Mouse (Mus musculus) left cerebral cortex, adult 11 months (tissue): ENCODE measurements around the gene Lrmda.
A peak's percentile ranks its signal among the peaks of the same experiment; 100 is the strongest.

Experiments used
- DNase-seq: peaks from one replicate; pipeline ENCODE4 v3.0.0; 2022; ENCODE audit warnings: low spot score

The Lrmda gene

DNA sequence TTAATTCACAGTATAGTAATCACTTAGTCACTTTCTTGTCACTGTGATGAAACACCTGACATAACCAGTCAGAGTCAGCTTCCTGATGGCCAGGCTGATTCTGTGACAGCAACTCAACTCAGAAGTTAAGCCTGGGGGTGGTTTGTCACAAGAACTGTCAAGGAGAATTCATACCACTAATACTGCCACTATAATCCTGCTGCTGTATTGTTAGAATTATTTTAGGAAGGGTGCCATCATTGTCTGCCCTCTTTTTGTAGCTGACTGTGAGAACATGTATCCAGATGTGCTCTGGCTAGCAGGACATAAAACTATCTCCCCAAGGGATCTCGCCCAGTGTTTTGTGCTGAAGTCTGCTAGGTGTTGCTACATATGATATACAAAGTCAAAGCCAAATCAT is 882.6 kb downstream of the Lrmda start:
- no peak for DNase-seq

GRCm38 (mm10) chr14:22902914-22903313 is 883.4 kb downstream of the Lrmda start:
- DNase-seq: no peak

DNA sequence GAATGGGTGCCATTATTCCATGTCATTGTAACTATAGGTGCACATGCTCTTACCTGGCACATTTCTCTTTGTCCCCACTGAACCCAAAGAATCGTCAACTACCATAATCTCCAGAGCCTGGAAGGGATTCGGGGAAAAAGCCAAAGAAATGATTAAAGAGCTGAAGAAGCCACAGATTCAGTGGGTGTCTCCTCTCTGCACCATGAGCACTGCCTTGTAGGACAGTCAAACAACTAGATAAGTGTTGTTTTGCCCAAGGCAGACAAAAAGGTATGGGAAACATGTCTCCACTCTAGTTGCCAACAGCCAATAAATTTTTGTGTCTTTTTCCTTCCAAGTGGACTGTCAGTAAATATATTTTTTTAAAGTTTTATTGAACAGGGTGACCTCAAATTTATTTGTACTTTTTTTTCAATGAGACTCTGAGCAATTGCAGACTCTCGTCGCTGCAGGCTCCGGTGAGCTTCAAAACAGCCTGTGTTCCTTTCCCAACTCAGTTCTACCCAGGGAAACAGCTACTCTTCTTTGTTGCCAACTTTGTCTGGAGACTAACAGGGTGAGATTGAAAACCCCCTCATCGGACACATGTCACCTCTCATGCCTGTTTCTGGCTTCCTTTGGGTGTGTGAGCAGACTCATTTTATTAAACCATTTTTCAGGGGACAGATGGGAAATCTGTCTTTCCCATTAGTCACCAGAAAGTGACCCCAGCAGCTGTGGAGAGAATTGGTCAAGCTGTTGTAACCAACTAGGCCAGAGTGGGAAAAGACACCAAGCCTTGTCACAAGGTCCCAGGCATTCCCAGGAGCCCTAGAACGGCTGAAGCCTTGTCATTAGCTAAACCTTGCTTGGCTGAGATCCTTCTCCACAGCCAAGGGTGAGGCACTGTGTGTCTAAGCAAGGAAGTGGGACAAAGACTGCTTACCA is 886.5 kb downstream of the Lrmda start:
- DNase-seq: no peak

DNA sequence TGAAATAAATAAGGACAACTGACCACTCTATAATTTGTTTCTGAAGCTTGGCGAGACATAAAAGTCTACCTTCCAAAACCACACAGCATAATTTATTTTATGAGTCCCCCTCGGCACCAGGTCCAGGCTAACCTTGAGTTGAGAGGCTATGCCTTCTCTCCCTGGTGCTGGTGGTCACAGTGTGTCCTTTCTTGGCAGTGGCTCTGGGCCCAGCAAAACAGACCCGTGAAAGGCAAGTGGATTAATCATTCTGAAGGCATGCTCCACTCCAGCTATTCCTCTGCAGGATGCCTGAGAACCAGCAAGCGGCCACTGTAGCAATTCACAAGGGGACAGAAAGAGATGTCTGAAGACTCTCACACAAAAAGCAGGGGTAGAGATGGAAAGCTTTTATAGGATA is 887.2 kb downstream of the Lrmda start:
- DNase-seq: peak; percentile 9

- no peak for DNase-seq
These were observed 887.7 kb downstream of the Lrmda start for GRCm38 (mm10) chr14:22907221-22907620.

- no peak for DNase-seq
These were observed 888.5 kb downstream of the Lrmda start for GRCm38 (mm10) chr14:22908006-22908405.

DNA sequence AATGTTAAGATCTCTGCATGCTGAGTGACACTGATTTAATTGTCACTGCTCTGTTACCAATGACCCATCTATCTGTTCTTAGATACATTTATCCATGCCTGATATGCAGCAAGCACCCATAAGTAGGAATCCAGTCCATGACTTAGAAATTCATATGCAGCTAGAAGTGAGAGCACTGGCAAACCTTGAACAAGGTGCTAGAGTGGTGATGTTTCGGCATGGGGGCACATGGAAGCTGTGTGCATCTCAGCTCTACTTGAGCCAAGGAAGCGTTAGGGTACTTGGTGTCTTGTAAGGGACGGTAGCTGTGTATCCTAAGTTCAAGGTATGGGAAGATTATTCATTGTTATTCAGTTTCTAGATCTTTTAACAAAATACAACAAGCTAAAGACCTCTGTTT is 896.0 kb downstream of the Lrmda start:
- DNase-seq: no peak

DNA sequence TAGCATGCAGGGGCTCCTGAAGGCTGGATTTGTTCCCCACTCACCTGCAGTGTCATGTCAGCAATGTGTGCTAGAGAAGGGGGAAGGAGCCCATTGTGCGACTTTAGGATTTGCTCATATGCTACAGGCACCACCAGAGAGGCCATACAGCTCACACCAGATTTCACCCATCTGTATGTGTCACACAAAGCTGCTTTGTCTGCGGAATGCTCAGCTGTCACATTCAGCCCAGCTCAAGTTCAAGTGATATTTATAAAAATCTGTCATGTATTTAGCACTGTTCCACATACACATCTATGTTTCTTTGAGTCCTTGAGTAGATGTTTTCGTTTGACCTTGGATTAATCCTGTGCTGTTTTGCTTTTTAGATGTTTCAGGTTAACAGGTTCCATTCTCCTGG is 899.0 kb downstream of the Lrmda start:
- no peak for DNase-seq

DNA sequence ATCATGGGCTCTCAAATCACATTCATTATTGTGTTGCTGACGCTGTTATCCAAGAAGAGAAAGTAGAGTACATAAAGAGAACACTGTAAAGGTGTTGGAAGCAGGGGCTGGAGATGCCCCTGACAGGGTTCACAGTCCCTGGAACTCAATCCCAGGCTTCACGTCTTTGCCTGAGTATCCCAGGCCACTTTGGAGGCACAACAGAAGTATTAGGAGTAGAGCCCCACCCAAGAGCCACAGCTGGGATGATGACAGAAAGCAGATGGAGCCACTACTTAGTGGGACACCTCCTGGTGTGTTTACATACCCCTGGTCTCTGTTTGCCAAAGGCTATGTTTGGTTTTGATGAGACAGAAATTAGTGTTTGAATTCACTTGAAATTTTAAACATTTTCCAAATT is 899.4 kb downstream of the Lrmda start:
- no peak for DNase-seq

- no peak for DNase-seq
These were observed 901.6 kb downstream of the Lrmda start for GRCm38 (mm10) chr14:22921152-22921551.

- DNase-seq: no peak
These were observed 902.3 kb downstream of the Lrmda start for GRCm38 (mm10) chr14:22921796-22922195.

- no peak for DNase-seq
These were observed 903.1 kb downstream of the Lrmda start for GRCm38 (mm10) chr14:22922571-22922970.

DNA sequence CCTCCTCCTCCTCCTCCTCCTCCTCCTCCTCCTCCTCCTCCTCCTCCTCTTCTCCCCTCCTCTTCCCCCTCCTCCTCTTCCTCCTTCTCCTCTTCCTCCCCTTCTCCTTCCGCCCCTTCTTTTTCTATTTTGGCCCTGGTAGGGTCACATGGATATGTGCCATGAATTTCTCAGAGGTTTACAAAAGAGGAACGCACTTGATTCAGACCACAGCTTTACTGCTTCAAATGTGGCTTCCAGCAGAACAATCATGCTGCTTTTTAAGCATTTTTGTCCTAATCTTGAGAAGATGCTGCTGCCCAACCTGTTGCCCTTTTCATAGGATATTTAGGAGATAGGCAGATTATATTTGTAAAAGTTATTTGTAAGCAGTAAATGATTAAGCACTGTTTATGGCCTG is 903.7 kb downstream of the Lrmda start:
- DNase-seq: no peak

DNA sequence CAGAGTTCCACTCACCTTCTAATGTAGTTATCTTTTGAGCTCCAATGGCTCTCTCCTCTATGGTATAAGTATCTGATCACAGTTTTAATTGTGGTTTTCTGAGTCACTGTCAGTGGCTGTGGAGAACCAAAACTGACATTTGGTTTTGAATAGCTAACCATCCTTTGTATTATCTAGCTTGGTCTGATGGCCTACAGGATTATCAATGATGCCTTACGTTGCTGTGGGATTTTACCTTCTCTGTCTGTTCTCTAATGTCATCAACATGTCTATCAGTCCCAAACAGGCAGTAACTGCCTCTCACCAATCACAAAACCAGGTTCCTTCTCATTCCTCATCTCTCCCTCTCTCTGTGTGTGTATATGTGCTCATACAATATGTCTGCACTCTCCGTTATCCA is 908.8 kb downstream of the Lrmda start:
- no peak for DNase-seq

GRCm38 (mm10) chr14:22928683-22929082 is 909.2 kb downstream of the Lrmda start:
- no peak for DNase-seq

DNA sequence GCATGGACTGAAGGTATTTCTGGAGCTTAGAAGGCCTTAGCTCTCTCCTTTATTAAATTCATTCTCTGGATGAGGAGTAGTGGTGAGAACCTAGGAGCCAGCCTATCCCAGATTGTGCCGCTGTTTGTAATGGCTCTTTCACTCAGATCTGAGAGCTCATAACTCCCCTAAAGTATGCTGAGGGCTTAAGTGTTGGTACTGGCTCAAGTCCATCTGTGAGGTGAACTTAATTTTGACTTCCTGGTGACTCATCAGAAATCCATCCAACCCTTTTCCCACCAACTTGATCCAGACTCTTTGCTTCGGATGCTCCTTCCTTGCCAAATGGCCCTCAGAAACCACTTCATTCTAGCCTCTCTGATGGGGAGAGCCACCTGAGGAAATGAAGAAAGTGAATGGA is 910.1 kb downstream of the Lrmda start:
- DNase-seq: no peak

DNA sequence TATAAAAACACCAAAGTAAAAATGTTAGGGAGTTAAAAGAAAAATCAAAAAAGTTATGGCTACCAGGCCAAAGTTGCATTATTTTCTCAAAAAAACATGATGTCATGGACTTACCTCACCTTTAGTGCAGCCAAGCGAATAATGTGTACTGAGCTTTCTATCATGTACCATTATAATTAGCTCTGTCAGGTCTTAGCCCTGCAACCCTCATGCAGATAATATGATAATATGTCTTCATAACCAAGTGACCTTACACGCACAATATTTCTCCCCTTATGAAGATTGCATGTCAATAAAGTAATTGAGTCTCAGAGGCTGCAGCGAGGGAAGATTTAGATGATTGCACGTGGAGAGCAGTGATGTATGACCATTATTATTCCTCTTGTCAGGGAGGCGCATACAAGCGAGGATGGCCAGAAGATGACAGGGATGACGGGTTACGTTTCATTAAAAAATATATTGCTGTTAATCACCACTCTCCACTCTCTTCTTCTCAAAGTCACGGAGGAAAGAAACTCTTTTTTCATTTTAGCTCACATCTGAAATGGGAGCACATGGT is 911.1 kb downstream of the Lrmda start:
- no peak for DNase-seq

DNA sequence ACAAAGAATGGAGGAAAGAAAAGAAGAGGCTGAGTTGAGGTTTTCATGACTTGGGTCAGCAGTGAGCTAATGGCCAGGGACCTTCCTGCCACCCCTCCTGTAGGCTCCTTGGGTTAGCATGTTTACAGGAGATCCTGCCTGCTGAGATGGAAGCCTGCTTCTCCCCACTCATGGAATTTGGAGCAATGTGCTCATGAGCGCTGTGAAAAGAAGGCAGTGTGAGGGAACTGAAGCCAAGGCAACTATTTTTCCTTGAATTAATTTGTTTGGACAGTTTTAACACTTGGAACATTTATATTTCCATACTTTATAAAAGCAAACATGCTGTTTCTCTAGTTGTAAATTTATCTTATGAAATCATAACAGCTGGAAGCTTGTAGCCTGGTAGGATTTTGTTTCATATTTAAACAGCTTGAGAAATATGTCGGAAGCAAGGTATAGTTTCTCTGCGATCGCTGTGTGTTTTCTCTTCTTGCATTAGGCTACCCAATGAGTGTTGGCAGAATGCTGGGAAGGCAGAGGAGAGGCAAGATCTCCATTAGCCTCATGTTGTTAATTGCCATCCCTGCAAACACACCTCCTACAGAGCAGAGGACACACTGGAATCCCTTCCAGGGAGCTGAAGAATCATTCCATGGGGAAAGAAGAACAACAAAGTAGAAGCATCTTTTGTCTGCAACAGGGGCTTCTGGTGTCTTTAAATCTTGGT is 911.8 kb downstream of the Lrmda start:
- no peak for DNase-seq

- DNase-seq: no peak
These were observed 917.2 kb downstream of the Lrmda start for GRCm38 (mm10) chr14:22936701-22937100.

DNA sequence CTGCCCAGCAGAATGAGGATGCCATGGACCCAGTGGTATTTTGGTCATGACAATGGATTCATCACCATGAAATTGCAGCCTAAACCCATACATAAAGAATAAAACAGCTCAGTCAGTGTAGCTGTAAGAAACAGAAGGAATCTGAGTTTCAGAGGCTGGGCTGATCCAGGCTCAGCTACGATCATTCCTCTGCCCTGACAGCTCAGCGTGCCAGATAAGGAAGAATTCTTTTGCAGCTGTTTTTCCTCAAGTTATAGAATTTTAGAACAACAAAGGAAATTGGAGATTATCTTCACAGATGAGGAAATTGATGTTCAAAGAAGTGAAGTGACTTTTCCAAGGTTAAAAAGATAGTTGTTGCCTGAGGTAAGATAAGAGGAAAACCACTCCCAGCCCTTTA is 921.1 kb downstream of the Lrmda start:
- DNase-seq: no peak

GRCm38 (mm10) chr14:22942569-22942968 is 923.1 kb downstream of the Lrmda start:
- no peak for DNase-seq

- DNase-seq: peak; percentile 6
These were observed 930.0 kb downstream of the Lrmda start for GRCm38 (mm10) chr14:22949466-22949865.

- no peak for DNase-seq
These were observed 933.5 kb downstream of the Lrmda start for GRCm38 (mm10) chr14:22952981-22953380.
